Mouse (Mus musculus) liver, adult 2 months (tissue): Measurements from ENCODE around the gene Anks3. TPM values are rescaled to one million over a fixed set of nuclear protein-coding genes. Genes with fewer than 3 reads are reported as not detected.
A peak's percentile ranks its signal among the peaks of the same experiment; 100 is the strongest.

ENCODE experiments used
- DNase-seq: peaks from one replicate; pipeline ENCODE4 v3.0.0-alpha.2; 2011; ENCODE audit warnings: low read depth, low spot score; ENCODE audit errors: extremely low read depth
- H3K27ac ChIP-seq: fragments of 200-500 bp; replicated peaks from 2 replicates; pipeline ENCODE4 v1.5.1; 2012; ENCODE audit warnings: low read depth, mild to moderate bottlenecking, control low read depth, inconsistent platforms, low read length; ENCODE audit not compliant: insufficient read depth
- H3K27me3 ChIP-seq: fragments of 200-500 bp; 2 replicates; pipeline ENCODE4 v1.6.1; 2012; ENCODE audit warnings: mild to moderate bottlenecking, moderate library complexity, low read length, inconsistent platforms; ENCODE audit not compliant: control insufficient read depth, insufficient read depth
- H3K36me3 ChIP-seq: fragments of 200-500 bp; 2 replicates; pipeline ENCODE4 v1.6.1; 2012; ENCODE audit warnings: low read length, inconsistent platforms; ENCODE audit not compliant: control insufficient read depth, insufficient read depth
- H3K4me1 ChIP-seq: fragments of 200-500 bp; 2 replicates; pipeline ENCODE4 v1.6.1; 2011; ENCODE audit warnings: low read length; ENCODE audit not compliant: control insufficient read depth, insufficient read depth
- H3K4me3 ChIP-seq: fragments of 200-500 bp; 2 replicates; pipeline ENCODE4 v1.5.1; 2011; ENCODE audit warnings: low read depth, mild to moderate bottlenecking, control low read depth, low read length, moderate library complexity; ENCODE audit not compliant: insufficient read depth
- H3K79me2 ChIP-seq: fragments of 200-500 bp; 2 replicates; pipeline ENCODE4 v1.6.1; 2012; ENCODE audit warnings: inconsistent platforms, mild to moderate bottlenecking, low read length, moderate library complexity; ENCODE audit not compliant: control insufficient read depth, insufficient read depth
- H3K9ac ChIP-seq: fragments of 200-500 bp; 2 replicates; pipeline ENCODE4 v1.6.1; 2012; ENCODE audit warnings: low read depth, mild to moderate bottlenecking, control low read depth, inconsistent platforms, low read length
- CTCF ChIP-seq: fragments of 200-500 bp; IDR thresholded peaks from 2 replicates; pipeline ENCODE4 v1.5.1; 2011; ENCODE audit warnings: low read depth, low read length, control low read depth
- POLR2A ChIP-seq: fragments of 200-500 bp; IDR thresholded peaks from 2 replicates; pipeline ENCODE4 v1.6.1; 2011; ENCODE audit warnings: low read length, control low read depth; ENCODE audit not compliant: insufficient read depth; ENCODE audit errors: extremely low read depth
- WGBS: fragments of 180-500 bp; shearing (Covaris S2); methylation state at CpG from one replicate; pipeline ENCODE4 v1.1.7; 2018; 5-methylcytosine and 5-hydroxymethylcytosine counted together
- polyA plus RNA-seq: library from polyadenylated mRNA; depleted of rRNA; stranded (reverse); fragments of >200 nt; gene quantifications from 2 replicates; pipeline ENCODE4 v1.2.3, GENCODE M21; 2012
- total RNA-seq: library from RNA; depleted of rRNA; stranded (reverse); fragments of >200 nt; gene quantifications from 2 replicates; pipeline ENCODE4 v1.2.3, GENCODE M21; 2014

Anks3 gene
- total and polyA plus RNA-seq, 2 experiments = 11.3 to 22.3 TPM

- Histone ChIP-seq H3K79me2 (peaks cover 17% of the 10 kb centered on the region), H3K4me1 (peaks cover 9% of the 10 kb centered on the region; the same call in 1 of the 2 replicates), H3K27me3 (no peaks in the 10 kb centered on the region), H3K4me3 (peak overlapping the region; percentile 80), H3K9ac (peak overlapping the region; percentile 63), H3K27ac (peak overlapping the region; percentile 37), H3K36me3 (no peaks in the 10 kb centered on the region)
- DNase-seq = no peak
- TF ChIP-seq CTCF = no peak
- TF ChIP-seq POLR2A = no peak
- WGBS = 24% methylated on average over 13 of the region's 13 CpGs
Observed at GRCm38 (mm10) chr16:4964731-4965391, 856 bp upstream of the Anks3 start.

GRCm38 (mm10) chr16:4963346-4963745, 659 bp downstream of the Anks3 start:
- Histone ChIP-seq H3K4me1 (peaks cover 9% of the 10 kb centered on the region; the same call in 1 of the 2 replicates), H3K27ac (no peak overlapping the region), H3K4me3 (peak overlapping the region; percentile 80), H3K9ac (peak overlapping the region; percentile 42; the same call in 1 of the 2 replicates), H3K79me2 (peaks cover 17% of the 10 kb centered on the region), H3K36me3 (no peaks in the 10 kb centered on the region), H3K27me3 (no peaks in the 10 kb centered on the region)
- WGBS = 29% methylated on average over 9 of the region's 9 CpGs
- TF ChIP-seq POLR2A = no peak
- DNase-seq = no peak

GRCm38 (mm10) chr16:4960260-4960659, 3.7 kb downstream of the Anks3 start:
- WGBS = 84% methylated on average over 8 of the region's 8 CpGs
- Histone ChIP-seq H3K79me2 (peaks cover 17% of the 10 kb centered on the region), H3K27ac (no peak overlapping the region), H3K4me1 (peaks cover 9% of the 10 kb centered on the region; the same call in 1 of the 2 replicates), H3K36me3 (peaks cover 14% of the 10 kb centered on the region), H3K9ac (no peak overlapping the region), H3K4me3 (no peak overlapping the region), H3K27me3 (no peaks in the 10 kb centered on the region)
- DNase-seq = no peak
- TF ChIP-seq POLR2A = no peak
- TF ChIP-seq CTCF = no peak

GRCm38 (mm10) chr16:4957446-4957845, 6.6 kb downstream of the Anks3 start:
- Histone ChIP-seq H3K4me3 (no peak overlapping the region), H3K79me2 (peaks cover 10% of the 10 kb centered on the region), H3K4me1 (no peaks in the 10 kb centered on the region), H3K36me3 (peaks cover 31% of the 10 kb centered on the region), H3K9ac (no peak overlapping the region), H3K27ac (no peak overlapping the region), H3K27me3 (no peaks in the 10 kb centered on the region)
- TF ChIP-seq CTCF (no peak), POLR2A (no peak)
- WGBS = 64% methylated on average over 3 of the region's 3 CpGs
- no peak for DNase-seq

- Histone ChIP-seq H3K27ac (no peak overlapping the region), H3K4me3 (no peak overlapping the region), H3K36me3 (peaks cover 35% of the 10 kb centered on the region), H3K27me3 (no peaks in the 10 kb centered on the region), H3K4me1 (no peaks in the 10 kb centered on the region), H3K9ac (no peak overlapping the region), H3K79me2 (peaks cover 6% of the 10 kb centered on the region)
- WGBS = 97% methylated on average over 3 of the region's 3 CpGs
- TF ChIP-seq POLR2A (no peak), CTCF (no peak)
- no peak for DNase-seq
Observed at GRCm38 (mm10) chr16:4956609-4957008, 7.4 kb downstream of the Anks3 start.

- 30% methylated on average over 4 of the region's 4 CpGs for WGBS
Observed at GRCm38 (mm10) chr16:4947378-4947777, 16.6 kb downstream of the Anks3 start.

More at GRCm38 (mm10) chr16:4947378-4947777, 16.6 kb downstream of the Anks3 start:
- H3K36me3 ChIP-seq = peaks cover 14% of the 10 kb centered on the region
- H3K4me3 ChIP-seq = no peak overlapping the region
- H3K79me2 ChIP-seq = no peaks in the 10 kb centered on the region
- DNase-seq = peak; percentile 47
- TF ChIP-seq CTCF (no peak), POLR2A (no peak)
- H3K27me3 ChIP-seq = no peaks in the 10 kb centered on the region
- no peak overlapping the region; the same call in 1 of the 2 replicates for H3K27ac ChIP-seq
- H3K9ac ChIP-seq = no peak overlapping the region
- peaks cover 15% of the 10 kb centered on the region for H3K4me1 ChIP-seq
